Mouse (Mus musculus) left cerebral cortex, postnatal 10 days (tissue): ENCODE measurements around the gene Adam23. TPM values are rescaled to one million over a fixed set of nuclear protein-coding genes. Genes with fewer than 3 reads are reported as not detected.

Experiments used
- DNase-seq, 2 experiments: peaks; one replicate each; pipeline ENCODE4 v3.0.0; 2021 to 2022; ENCODE audit warnings: low spot score in 2 of 2, mixed read lengths in 1 of 2; ENCODE audit errors: extremely low spot score in 1 of 2
- intact Hi-C: fragments of 180-260 bp; cut with DNase I; formaldehyde crosslinking; loops from one replicate; pipeline ENCODE4 v1.15.1; 2025
- total RNA-seq, 2 experiments: library from RNA; stranded (reverse); gene quantifications; 2 replicates each; pipeline ENCODE4 v1.2.3; 2021

The Adam23 gene
- total RNA-seq, result 100 to 1,000 TPM; 155 to 157 TPM

DNA sequence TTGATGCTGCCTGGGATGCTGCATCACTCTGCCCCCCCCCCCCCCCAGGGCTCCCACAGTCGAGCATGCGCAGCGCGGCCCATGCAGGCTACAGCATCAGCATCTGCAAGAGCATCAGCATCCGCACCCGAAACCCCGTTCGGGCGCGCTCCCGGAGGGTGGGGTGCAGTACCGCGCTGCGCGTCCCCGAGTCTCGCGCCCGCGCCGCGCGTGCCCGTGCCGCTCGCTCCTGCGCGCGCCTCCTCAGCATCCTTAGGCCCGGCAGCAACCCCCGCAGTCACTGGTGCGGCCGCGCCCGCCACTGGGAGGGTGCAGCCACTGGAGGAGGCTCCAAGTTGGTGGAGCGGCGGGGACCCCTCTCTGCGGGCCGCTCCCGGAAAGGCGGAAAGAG lies at the start of gene Adam23:
TSS of gene Adam23 (plus strand) at position 236 of the 391 bp plus-strand sequence.
- intact Hi-C loops, result loop anchor here (5.0 to 10.0 kb wide), 2 partner anchors 73 to 171 kb away; partner anchors contain the start of gene Zdbf2
- DNase-seq, result peak; percentile 67 to 86

DNA sequence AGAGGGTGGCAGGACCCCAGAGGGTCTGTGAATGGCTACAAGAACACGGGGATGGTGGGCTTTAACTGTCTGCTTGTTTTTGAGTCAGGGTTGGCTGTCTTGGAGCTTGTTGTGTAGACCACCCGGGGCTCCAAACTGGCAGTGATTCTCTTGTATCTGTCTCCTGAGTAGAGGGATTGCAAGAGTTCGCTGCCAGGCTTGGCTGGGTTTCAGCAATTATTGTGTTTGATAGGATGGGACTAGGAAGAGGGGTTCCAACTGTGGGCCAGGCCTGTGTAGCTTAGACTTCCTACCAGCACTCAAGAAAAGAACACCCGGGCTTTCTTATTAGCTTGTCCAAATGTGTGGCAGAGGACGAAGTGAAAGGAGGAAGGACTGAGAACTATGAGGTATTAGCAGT lies 44.6 kb upstream of the Adam23 start:
- no peak for DNase-seq
- intact Hi-C loops, result no loop called here

DNA sequence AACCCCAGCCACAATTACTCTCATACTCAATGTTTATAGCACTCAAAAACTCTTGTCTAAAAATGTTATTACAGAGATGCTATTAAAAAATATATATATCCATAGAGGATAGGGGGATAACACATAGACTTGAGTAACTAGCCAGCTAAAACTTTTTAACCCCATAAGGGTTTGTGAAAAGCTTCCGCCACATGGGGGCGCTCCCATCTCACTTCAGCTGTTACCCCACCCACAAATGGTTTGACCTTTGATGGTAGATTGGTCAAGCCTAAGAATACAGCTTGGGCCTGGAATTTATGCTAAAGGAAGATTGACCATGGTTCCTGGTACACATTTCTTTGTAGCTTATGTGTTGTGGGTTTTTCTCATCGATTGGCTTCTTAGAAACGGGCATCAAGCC lies 42.1 kb upstream of the Adam23 start:
- DNase-seq, result peak in 1 of 2 experiments; percentile 24
- intact Hi-C loops, result no loop called here

DNA sequence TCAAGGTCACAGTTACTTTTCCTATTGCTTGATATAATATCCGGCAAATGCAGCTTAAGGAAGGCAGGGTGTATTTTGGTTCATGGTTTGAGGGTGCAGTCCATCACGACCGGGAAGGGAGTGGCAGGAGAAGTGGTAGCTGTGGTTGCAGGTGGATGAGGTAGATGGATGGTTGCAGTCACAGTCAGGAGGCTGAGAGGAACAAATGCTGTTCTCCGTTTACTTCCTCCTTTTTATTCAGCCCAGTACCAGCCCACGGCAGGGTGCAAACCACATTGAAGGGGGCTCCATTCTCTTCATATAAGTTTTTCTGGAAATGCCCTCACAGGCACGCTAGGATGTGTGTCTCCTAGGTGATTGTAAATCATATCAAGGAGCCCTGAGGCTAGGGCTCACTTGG lies 37.3 kb upstream of the Adam23 start:
- intact Hi-C loops, result no loop called here
- no peak for DNase-seq

DNA sequence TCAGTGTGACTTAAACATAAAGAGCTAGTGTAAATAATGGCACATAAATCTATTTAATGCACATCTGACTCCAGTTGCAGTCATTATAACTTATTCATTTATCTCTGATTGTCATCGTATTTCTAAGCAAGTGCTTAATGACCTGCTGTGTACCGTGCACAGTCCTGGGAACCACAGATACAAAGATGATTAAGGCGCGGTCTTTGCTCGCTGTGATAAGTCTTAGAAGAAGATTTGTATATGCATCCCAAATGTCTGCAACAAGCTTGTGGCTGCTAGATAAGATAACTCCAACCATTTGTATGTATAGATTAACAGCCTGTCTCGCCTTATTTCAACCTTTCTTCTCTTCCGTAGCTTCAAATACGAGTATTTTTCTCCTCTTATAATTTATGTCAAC lies 27.2 kb upstream of the Adam23 start:
- intact Hi-C loops, result no loop called here
- DNase-seq, result no peak

DNA sequence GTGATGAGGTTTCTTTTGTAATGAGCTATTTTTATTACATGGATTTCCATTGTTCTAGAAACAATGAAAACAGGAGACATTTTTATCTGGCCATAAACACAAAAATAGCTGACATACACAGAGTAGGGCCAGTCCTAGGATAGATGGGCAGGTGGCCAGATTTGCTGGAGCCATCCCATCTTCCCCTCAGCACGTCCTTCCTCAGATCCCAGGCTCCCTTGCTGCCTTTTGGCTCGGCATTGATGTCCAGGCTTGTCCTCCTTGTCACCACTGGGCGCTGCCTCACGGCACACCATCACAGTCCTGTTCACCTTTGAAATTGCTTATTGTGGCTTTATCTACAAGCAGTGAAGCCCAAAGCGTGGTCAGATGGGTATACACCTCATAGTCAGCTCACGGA lies 15.0 kb upstream of the Adam23 start:
- intact Hi-C loops, result no loop called here
- DNase-seq, result no peak

DNA sequence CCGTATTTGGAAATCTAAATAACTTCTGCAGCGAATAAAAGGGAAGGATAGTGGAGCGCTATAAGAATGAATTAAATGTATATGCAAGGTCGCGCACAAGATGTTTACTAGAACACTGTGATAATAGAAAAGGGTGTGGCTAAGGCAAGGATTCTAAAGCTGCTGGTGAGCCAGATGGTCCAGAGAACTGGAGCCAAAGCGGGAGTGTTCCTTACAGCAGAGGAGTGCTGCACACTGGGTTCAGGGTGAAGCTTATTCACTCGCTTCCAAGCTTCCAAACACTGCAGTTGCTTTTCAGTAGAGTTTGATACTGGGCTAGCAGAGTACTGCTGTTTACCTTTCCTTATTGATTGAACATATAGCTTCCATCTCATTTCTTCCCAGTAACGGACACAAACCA lies 14.5 kb upstream of the Adam23 start:
- intact Hi-C loops, result no loop called here
- no peak for DNase-seq

DNA sequence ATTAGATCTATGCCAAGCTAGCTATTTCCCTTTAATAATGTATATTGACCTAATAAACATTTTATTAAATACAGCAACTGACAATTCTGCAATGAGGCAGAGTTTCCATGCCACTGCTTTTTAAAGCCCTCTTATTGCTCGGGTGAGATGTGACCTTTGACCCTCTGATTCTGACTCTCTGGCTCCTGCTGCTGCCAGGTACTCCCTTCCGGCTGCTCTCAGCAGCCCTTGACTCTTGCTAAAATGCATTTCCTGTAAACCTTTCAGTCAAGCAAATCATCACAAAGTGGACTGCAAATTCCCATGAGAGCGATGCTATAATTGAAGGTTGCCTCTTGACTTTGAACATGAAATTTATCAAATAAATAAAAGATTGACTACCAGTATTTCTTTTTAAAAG lies 13.8 kb upstream of the Adam23 start:
- intact Hi-C loops, result no loop called here
- DNase-seq, result no peak

DNA sequence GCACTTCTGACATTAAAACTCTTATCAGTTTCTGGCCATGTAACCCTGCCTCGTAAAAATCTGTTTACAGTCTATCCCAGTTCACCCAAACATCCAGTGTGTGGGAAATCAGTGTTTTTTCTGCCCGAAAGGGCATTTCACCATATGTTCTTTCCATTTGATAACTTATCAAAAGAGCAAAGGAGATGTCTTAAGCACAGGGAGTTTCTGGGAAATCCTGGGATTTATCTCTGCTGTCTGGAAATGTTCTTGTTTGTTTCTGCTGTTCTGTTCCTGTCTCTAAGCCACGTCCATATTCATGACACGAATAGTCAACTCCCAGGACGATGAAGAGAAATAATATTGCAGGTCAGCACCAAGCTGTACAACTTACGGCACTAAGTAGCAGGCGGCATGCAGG lies 11.6 kb upstream of the Adam23 start:
- DNase-seq, result no peak
- intact Hi-C loops, result no loop called here

DNA sequence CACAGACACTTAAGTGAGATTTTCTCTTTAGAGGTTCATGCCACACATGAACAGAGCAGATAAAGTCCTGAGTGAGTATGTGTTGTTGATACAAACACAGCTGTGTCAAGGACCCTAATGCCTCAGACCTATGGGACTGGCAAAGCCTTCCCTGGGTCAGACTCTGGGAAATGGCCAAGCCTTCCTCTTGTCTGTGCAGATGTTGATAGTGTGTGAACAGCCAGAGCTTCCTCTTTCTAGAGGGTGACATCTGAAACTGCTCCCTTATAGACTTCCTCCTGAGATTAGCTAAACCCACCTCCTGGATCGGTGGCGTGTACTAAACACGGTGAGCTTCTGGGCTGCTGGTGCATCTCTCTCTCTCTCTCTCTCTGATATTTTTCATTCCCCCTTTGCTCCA lies 8.2 kb upstream of the Adam23 start:
- intact Hi-C loops, result no loop called here
- DNase-seq, result no peak

DNA sequence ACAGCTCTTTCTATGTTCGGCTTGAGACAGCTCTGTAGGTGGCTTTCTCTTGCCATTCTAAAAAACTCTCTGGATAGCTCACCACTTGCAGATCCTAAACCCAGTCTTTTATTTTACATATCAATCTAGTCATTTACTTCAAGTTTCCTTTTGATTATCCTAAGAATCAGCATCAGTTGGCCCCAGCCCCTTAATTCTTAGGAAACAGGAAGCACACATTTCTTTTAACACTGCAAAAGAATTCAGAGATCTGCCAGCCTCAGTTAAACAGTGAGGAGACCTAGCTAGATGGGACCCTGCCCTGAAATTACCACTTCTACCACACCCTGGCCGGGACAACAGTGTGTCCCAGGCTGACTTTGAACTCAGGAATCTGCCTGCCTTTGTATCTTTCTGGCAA lies 3.5 kb upstream of the Adam23 start:
- DNase-seq, result no peak
- intact Hi-C loops, result loop anchor here (10.0 kb wide), 1 partner anchor 167 kb away; the partner anchor contains the start of gene Zdbf2

DNA sequence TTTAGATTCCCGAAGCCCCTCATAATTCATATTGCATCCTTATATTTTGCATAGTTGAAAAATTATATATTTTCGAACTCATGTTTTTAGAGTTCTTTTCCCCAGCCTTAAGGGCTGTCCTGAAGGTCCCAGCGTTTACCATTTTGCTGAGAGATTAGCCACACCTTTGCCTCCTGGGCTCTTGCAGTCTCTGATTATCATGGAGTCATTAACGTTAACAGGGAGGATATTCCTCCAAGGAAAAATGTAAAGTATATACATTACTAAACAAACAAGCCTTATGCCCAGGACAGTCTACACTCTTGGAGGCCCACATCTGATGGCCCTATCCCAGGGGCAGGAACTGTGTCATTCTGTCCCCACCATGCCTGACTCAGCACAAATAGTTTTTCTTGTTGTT lies 3.1 kb upstream of the Adam23 start:
- no peak for DNase-seq
- intact Hi-C loops, result loop anchor here (10.0 kb wide), 1 partner anchor 168 kb away; the partner anchor contains the start of gene Zdbf2

DNA sequence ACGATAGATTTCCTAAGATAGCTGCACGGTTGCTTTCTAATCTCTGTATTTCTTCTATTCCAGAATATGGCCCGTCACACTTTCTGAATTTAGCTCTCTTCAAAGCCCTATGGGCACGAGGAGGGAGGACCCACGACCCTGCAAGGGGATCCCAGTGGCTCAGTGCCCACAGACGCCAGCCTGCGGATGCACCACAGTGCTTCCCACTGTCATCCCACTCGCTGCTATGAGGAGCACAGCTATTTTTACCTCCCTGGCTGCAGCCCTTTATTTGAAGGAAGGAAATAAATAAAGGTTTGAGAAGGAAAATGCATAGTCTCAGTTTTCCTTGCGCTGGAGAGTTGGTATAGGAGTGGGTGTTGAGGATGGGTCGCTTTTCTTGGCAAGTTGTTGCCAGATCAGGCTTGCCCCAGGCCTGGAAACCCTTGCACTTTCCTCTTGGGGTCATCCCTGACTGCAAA lies 512 bp upstream of the Adam23 start:
- peak; percentile 51 to 57 for DNase-seq
- intact Hi-C loops, result loop anchor here (5.0 to 10.0 kb wide), 2 partner anchors 73 to 170 kb away; partner anchors contain the start of gene Zdbf2

DNA sequence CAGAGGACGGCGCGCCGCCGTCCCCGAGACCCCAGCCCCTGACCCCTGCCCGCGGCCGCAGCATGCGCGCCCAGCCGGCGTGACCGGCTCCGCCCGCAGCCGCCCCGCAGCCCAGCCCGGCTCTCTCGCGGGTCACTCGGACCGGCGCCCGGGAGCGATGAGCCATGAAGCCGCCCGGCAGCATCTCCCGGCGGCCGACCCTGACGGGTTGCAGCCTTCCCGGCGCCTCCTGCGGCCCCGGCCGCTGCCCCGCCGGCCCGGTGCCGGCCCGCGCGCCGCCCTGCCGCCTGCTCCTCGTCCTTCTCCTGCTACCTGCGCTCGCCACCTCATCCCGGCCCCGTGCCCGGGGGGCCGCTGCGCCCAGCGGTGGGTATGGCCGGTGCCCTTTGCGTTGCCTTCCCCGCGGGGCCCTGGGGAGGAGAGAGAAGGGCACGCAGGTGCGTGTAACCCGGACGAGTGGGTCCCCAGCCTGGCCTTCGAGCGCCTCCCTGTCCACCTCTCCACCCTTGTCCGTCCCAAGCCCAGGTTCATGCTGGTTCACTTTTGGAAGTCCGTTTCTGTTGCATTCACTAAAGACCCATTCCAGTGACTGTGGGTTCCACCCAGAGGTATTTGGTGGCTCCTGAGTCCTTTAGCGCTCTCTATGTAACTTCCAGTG lies 485 bp downstream of the Adam23 start:
- intact Hi-C loops, result loop anchor here (5.0 to 10.0 kb wide), 2 partner anchors 74 to 171 kb away; partner anchors contain the start of gene Zdbf2
- DNase-seq, result peak in 1 of 2 experiments; percentile 35

DNA sequence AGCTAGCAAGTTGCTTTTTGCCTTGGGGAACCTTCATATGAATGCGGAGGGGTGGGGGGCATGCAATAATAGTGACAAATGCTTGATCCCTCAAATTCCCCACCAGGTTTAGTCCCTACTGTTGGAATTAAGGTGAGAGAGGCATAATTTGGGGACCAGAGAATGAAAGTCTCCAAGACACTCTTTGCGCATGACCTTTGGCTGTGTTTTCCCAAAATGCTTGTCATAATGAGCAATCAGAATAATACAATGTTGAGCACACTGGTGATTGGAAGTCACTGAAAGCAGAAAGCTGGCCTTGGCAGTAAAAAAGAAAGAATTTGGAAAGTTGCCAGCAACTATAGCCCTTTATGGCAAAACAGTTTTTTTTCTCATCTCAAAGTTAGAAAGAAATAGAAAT lies 1.0 kb downstream of the Adam23 start:
- DNase-seq, result no peak
- intact Hi-C loops, result loop anchor here (5.0 to 10.0 kb wide), 2 partner anchors 74 to 172 kb away; partner anchors contain the start of gene Zdbf2

DNA sequence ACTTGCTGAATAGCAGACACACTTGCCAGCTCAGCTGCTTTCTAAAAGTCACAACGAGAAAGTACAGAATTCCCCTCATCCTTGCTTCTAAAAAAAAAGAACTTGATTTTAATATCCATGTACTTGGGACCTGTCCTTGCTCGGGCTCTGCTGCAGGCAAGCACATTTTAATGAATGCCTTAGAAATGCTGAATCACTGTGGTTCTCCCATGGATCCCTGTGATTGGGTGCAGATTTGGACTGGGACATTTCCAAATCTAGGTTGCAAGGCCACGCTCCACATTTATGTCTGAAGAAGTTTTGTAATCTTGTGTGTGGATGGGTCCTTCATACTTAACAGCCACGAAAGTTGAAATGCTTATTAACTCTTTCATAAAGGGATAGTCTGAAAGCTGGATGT lies 4.4 kb downstream of the Adam23 start:
- DNase-seq, result no peak
- intact Hi-C loops, result loop anchor here (10.0 kb wide), 1 partner anchor 265 kb away; no protein-coding TSS in a partner anchor

DNA sequence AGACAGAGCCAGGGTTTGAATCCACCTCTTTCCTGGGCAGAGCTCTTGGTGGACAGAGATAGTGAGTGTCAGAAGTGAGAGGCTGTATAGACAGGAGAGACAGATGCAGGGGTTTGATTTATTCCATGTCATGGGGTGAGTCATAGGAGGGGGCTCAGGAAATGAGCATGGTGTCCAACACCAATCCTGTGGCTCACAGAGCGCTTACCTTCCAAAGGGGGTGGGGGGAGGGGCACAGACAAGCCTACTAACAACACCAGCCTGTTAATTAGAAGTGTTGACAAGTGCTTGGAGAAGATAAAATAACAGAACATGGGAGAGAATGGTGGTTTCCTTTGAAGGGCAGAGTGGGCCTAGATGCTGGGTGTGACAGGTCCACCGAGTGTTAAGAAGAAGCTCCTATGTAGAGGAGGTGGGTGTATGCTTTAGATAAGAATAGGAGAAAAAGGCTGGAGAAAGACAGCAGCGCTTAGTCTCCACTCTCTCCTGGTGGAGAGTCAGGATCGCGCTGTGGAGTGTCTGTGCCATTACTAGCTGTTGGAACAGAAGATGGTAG lies 7.7 kb downstream of the Adam23 start:
- DNase-seq, result no peak
- intact Hi-C loops, result loop anchor here (10.0 kb wide), 1 partner anchor 269 kb away; no protein-coding TSS in a partner anchor

DNA sequence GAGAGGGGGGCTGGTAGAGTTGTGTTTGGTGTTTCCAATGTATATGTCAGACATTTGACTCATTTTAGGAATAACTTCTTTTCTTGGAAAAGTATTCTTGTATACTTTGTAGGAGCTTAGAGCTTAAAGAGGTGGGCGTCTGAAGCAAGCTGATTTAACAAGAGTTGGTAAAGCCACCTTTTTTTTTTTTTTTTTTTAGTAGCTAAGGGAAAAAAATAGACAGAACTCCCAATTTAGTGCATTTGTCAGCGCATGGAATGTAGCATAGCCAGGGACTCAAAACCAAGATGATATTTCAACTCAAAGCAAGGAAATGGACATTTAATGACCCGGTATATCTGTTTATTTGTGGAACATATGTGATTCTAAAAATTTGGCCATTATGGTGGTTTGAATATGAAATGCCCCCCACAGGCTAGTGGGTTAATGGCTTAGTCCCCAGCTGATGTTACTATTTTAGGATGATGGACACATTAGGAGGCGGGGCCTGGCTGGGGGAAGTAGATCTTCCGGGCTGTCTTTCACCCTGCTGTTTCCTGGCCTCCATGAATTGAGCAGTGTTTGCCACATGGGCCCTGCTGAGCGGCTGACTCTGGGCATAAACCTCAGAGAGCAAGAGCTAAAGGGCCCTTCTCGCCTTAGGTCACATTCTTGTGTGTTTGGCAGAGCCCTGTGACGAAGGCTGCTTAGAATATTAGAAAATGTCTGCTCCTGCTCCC lies 12.3 kb downstream of the Adam23 start:
- intact Hi-C loops, result loop anchor here (10.0 kb wide), 1 partner anchor 273 kb away; no protein-coding TSS in a partner anchor
- DNase-seq, result peak in 1 of 2 experiments; percentile 34

DNA sequence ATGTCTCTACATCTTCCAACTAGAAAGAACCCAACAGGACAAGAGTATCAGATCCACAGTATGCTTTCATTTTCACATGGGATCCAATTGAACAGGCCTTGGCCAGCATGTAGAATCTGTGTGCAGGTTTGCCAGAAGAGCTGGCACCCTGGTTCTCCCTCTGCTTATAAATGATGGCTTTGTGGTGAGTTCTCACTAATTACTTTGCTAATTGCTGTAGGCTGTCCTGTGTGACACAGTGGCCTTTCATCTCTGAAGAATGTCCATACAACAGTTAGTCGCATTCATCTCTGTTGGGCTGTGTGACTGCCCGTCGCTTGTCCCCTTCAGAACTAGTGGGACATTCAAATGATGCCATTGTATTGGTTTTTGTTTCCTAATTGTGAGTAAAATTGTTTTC lies 13.5 kb downstream of the Adam23 start:
- peak in 1 of 2 experiments; percentile 31 for DNase-seq
- intact Hi-C loops, result loop anchor here (10.0 kb wide), 1 partner anchor 274 kb away; no protein-coding TSS in a partner anchor
